Mouse (Mus musculus): ENCODE data around the gene Rfx7. TPM values are rescaled to one million over a fixed set of nuclear protein-coding genes. Genes with fewer than 3 reads are reported as not detected.
"Not testable (repeated sequence)": the region's sequence is repeated elsewhere in the genome, so short reads cannot be mapped to it uniquely, and the experiment has no call there.

Rfx7 gene
- polyA plus RNA-seq, 1 experiment from 2014 or later, result 25.0 TPM

GRCm38 (mm10) chr9:72627598-72627997 lies 95.6 kb downstream of the Rfx7 start:
- no peak overlapping the region for H3K4me2 ChIP-seq (replicated peaks)
- H3K36me3 ChIP-seq, result no peaks in the 10 kb centered on the region
- 45% methylated on average over 1 of the region's 1 CpGs for WGBS
- no peaks in the 10 kb centered on the region for H3K27me3 ChIP-seq
- no peaks in the 10 kb centered on the region for H3K9me3 ChIP-seq
- ATAC-seq (ENCODE audit: low FRiP score, low read depth), result no peak
- H3K4me1 ChIP-seq, result peaks cover 16% of the 10 kb centered on the region
- no peak overlapping the region for H3K4me3 ChIP-seq
- no peak overlapping the region for H3K27ac ChIP-seq (replicated peaks)
- H3K9ac ChIP-seq (replicated peaks), result no peak overlapping the region

GRCm38 (mm10) chr9:72628591-72628990 lies 96.6 kb downstream of the Rfx7 start:
- Histone ChIP-seq H3K9me3 (no peaks in the 10 kb centered on the region), H3K36me3 (no peaks in the 10 kb centered on the region), H3K4me2 (replicated peaks) (no peak overlapping the region), H3K9ac (replicated peaks) (no peak overlapping the region), H3K4me1 (peaks cover 16% of the 10 kb centered on the region), H3K27me3 (no peaks in the 10 kb centered on the region), H3K4me3 (no peak overlapping the region), H3K27ac (replicated peaks) (no peak overlapping the region)
- ATAC-seq (ENCODE audit: low FRiP score, low read depth), result no peak
- 45% methylated on average over 2 of the region's 2 CpGs for WGBS

GRCm38 (mm10) chr9:72632198-72632597 lies 100.2 kb downstream of the Rfx7 start:
- no peaks in the 10 kb centered on the region for H3K9me3 ChIP-seq
- no peaks in the 10 kb centered on the region for H3K36me3 ChIP-seq
- no peaks in the 10 kb centered on the region for H3K27me3 ChIP-seq
- no peak overlapping the region for H3K4me2 ChIP-seq (replicated peaks)
- 64% methylated on average over 1 of the region's 1 CpGs for WGBS
- ATAC-seq (ENCODE audit: low FRiP score, low read depth), result no peak
- H3K4me1 ChIP-seq, result peaks cover 14% of the 10 kb centered on the region
- no peak overlapping the region for H3K4me3 ChIP-seq
- H3K9ac ChIP-seq (replicated peaks), result no peak overlapping the region
- no peak overlapping the region for H3K27ac ChIP-seq (replicated peaks)

GRCm38 (mm10) chr9:72635134-72635533 lies 103.1 kb downstream of the Rfx7 start:
- no peaks in the 10 kb centered on the region for H3K36me3 ChIP-seq
- no peaks in the 10 kb centered on the region for H3K9me3 ChIP-seq
- H3K4me1 ChIP-seq, result peaks cover 12% of the 10 kb centered on the region
- H3K4me2 ChIP-seq (replicated peaks), result no peak overlapping the region
- no peak overlapping the region for H3K4me3 ChIP-seq
- ATAC-seq (ENCODE audit: low FRiP score, low read depth), result no peak
- H3K9ac ChIP-seq (replicated peaks), result no peak overlapping the region
- H3K27ac ChIP-seq (replicated peaks), result peak overlapping the region; percentile 10; the same call in 1 of the 2 replicates
- no peaks in the 10 kb centered on the region for H3K27me3 ChIP-seq

- no peaks in the 10 kb centered on the region for H3K9me3 ChIP-seq
Measured at GRCm38 (mm10) chr9:72636547-72636946, 104.5 kb downstream of the Rfx7 start.

GRCm38 (mm10) chr9:72637243-72637642 lies 105.2 kb downstream of the Rfx7 start:
- Histone ChIP-seq H3K9ac (replicated peaks) (no peak overlapping the region), H3K4me2 (replicated peaks) (no peak overlapping the region), H3K36me3 (no peaks in the 10 kb centered on the region), H3K27ac (replicated peaks) (no peak overlapping the region), H3K4me3 (no peak overlapping the region), H3K27me3 (no peaks in the 10 kb centered on the region), H3K4me1 (peaks cover 29% of the 10 kb centered on the region), H3K9me3 (no peaks in the 10 kb centered on the region)
- ATAC-seq (ENCODE audit: low FRiP score, low read depth), result no peak
- WGBS, result 84% methylated on average over 8 of the region's 8 CpGs

More at GRCm38 (mm10) chr9:72636547-72636946, 104.5 kb downstream of the Rfx7 start:
- Histone ChIP-seq H3K27me3 (no peaks in the 10 kb centered on the region), H3K27ac (replicated peaks) (no peak overlapping the region), H3K4me2 (replicated peaks) (no peak overlapping the region), H3K4me1 (peaks cover 27% of the 10 kb centered on the region), H3K9ac (replicated peaks) (no peak overlapping the region), H3K36me3 (no peaks in the 10 kb centered on the region), H3K4me3 (no peak overlapping the region)
- 88% methylated on average over 7 of the region's 7 CpGs for WGBS
- no peak for ATAC-seq (ENCODE audit: low FRiP score, low read depth)

- H3K4me1 ChIP-seq, result peaks cover 34% of the 10 kb centered on the region
- no peaks in the 10 kb centered on the region for H3K36me3 ChIP-seq
- H3K9ac ChIP-seq (replicated peaks), result peak overlapping the region; percentile 59
- peak; percentile 89 for ATAC-seq (ENCODE audit: low FRiP score, low read depth)
- 32% methylated on average over 9 of the region's 9 CpGs for WGBS
- peak overlapping the region; percentile 38 for H3K4me3 ChIP-seq
- peak overlapping the region; percentile 99 for H3K27ac ChIP-seq (replicated peaks)
- no peaks in the 10 kb centered on the region for H3K27me3 ChIP-seq
- H3K4me2 ChIP-seq (replicated peaks), result peak overlapping the region; percentile 60
- H3K9me3 ChIP-seq, result no peaks in the 10 kb centered on the region
Measured at GRCm38 (mm10) chr9:72638951-72639842, 107.2 kb downstream of the Rfx7 start.

- peak; percentile 97 for ATAC-seq (ENCODE audit: low FRiP score, low read depth)
- peak overlapping the region; percentile 99 for H3K27ac ChIP-seq (replicated peaks)
- peak overlapping the region; percentile 60 for H3K4me2 ChIP-seq (replicated peaks)
- no peaks in the 10 kb centered on the region for H3K27me3 ChIP-seq
- H3K36me3 ChIP-seq, result no peaks in the 10 kb centered on the region
- peak overlapping the region; percentile 38 for H3K4me3 ChIP-seq
- WGBS, result 1% methylated on average over 27 of the region's 27 CpGs
- no peaks in the 10 kb centered on the region for H3K9me3 ChIP-seq
- H3K4me1 ChIP-seq, result peaks cover 38% of the 10 kb centered on the region
- peak overlapping the region; percentile 59 for H3K9ac ChIP-seq (replicated peaks)
Measured at GRCm38 (mm10) chr9:72639843-72640621, 108.0 kb downstream of the Rfx7 start.

- H3K36me3 ChIP-seq, result no peaks in the 10 kb centered on the region
- no peak for ATAC-seq (ENCODE audit: low FRiP score, low read depth)
- peak overlapping the region; percentile 60 for H3K4me2 ChIP-seq (replicated peaks)
- no peaks in the 10 kb centered on the region for H3K27me3 ChIP-seq
- H3K9me3 ChIP-seq, result no peaks in the 10 kb centered on the region
- WGBS, result 9% methylated on average over 7 of the region's 7 CpGs
- H3K4me3 ChIP-seq, result no peak overlapping the region
- H3K27ac ChIP-seq (replicated peaks), result peak overlapping the region; percentile 99
- peaks cover 38% of the 10 kb centered on the region for H3K4me1 ChIP-seq
- H3K9ac ChIP-seq (replicated peaks), result peak overlapping the region; percentile 17; the same call in 1 of the 2 replicates
Measured at GRCm38 (mm10) chr9:72640642-72641041, 108.6 kb downstream of the Rfx7 start.

- H3K36me3 ChIP-seq, result no peaks in the 10 kb centered on the region
- H3K4me1 ChIP-seq, result peaks cover 38% of the 10 kb centered on the region
- H3K27ac ChIP-seq (replicated peaks), result peak overlapping the region; percentile 99
- no peak for ATAC-seq (ENCODE audit: low FRiP score, low read depth)
- 58% methylated on average over 6 of the region's 6 CpGs for WGBS
- no peak overlapping the region for H3K9ac ChIP-seq (replicated peaks)
- H3K4me3 ChIP-seq, result no peak overlapping the region
- no peaks in the 10 kb centered on the region for H3K9me3 ChIP-seq
- no peaks in the 10 kb centered on the region for H3K27me3 ChIP-seq
- H3K4me2 ChIP-seq (replicated peaks), result no peak overlapping the region
Measured at GRCm38 (mm10) chr9:72641093-72641680, 109.1 kb downstream of the Rfx7 start.

- WGBS, result 90% methylated on average over 4 of the region's 4 CpGs
- not testable (repeated sequence) for H3K27ac ChIP-seq (replicated peaks); ATAC-seq (ENCODE audit: low FRiP score, low read depth); H3K27me3 ChIP-seq; H3K4me2 ChIP-seq (replicated peaks); H3K4me3 ChIP-seq; H3K9ac ChIP-seq (replicated peaks); H3K36me3 ChIP-seq; H3K9me3 ChIP-seq
- peaks cover 38% of the 10 kb centered on the region for H3K4me1 ChIP-seq
Measured at GRCm38 (mm10) chr9:72642756-72643447, 110.9 kb downstream of the Rfx7 start.

Measured in midbrain, embryonic 12.5 days (tissue).